Mouse (Mus musculus) embryonic facial prominence, embryonic 10.5 days (tissue): ENCODE results near the gene Mtx1. TPM values are rescaled to one million over a fixed set of nuclear protein-coding genes. Genes with fewer than 3 reads are reported as not detected.
A peak's percentile ranks its signal among the peaks of the same experiment; 100 is the strongest.

Experiments used
- DNase-seq: peaks from one replicate; pipeline ENCODE4 v3.0.0-alpha.2; 2017; ENCODE audit warnings: low spot score
- H3K27ac ChIP-seq: fragments of 300-500 bp; sonication (generic); replicated peaks from 2 replicates; pipeline ENCODE4 v1.5.1; 2016; ENCODE audit warnings: mild to moderate bottlenecking
- H3K27me3 ChIP-seq: fragments of 300-500 bp; sonication (generic); replicated peaks from 2 replicates; pipeline ENCODE4 v1.6.1; 2016; ENCODE audit warnings: low read depth, mild to moderate bottlenecking; ENCODE audit not compliant: poor library complexity, severe bottlenecking
- H3K36me3 ChIP-seq: fragments of 300-500 bp; sonication (generic); replicated peaks from 2 replicates; pipeline ENCODE4 v1.6.1; 2016; ENCODE audit warnings: mild to moderate bottlenecking, moderate library complexity
- H3K4me1 ChIP-seq: fragments of 300-500 bp; sonication (generic); 2 replicates; pipeline ENCODE4 v1.6.1; 2016
- H3K4me3 ChIP-seq: fragments of 300-500 bp; sonication (generic); 2 replicates; pipeline ENCODE4 v1.5.1; 2016; ENCODE audit warnings: mild to moderate bottlenecking, moderate library complexity
- H3K9me3 ChIP-seq: fragments of 300-500 bp; sonication (generic); 2 replicates; pipeline ENCODE4 v1.6.1; 2016; ENCODE audit warnings: mild to moderate bottlenecking
- WGBS: fragments of 180-500 bp; shearing (Covaris S2); methylation state at CpG from one replicate; pipeline ENCODE4 v1.1.7; 2016; 5-methylcytosine and 5-hydroxymethylcytosine counted together
- polyA plus RNA-seq: library from polyadenylated mRNA; unstranded; fragments of >200 nt; fragmentation: Nextera tagmentation; extraction: Ambion mirVana; gene quantifications from 2 replicates; pipeline ENCODE4 v1.2.1, GENCODE M21; 2016

The Mtx1 gene
- polyA plus RNA-seq, 1 experiment from 2014 or later = 248 TPM

- H3K36me3 ChIP-seq = peaks cover 25% of the 10 kb centered on the region
- peak overlapping the region; percentile 41 for H3K4me3 ChIP-seq
- peak overlapping the region; percentile 73; the same call in 1 of the 2 replicates for H3K27ac ChIP-seq
- WGBS = 2% methylated on average over 17 of the region's 17 CpGs
- no peaks in the 10 kb centered on the region for H3K9me3 ChIP-seq
- H3K4me1 ChIP-seq = peaks cover 43% of the 10 kb centered on the region
- H3K27me3 ChIP-seq = peaks cover 14% of the 10 kb centered on the region; the same call in 1 of the 2 replicates
- DNase-seq = peak; percentile 66
These were observed 24.5 kb upstream of the Mtx1 start for GRCm38 (mm10) chr3:89251365-89251895.

GRCm38 (mm10) chr3:89250435-89251040, 23.6 kb upstream of the Mtx1 start:
- Histone ChIP-seq H3K27ac (no peak overlapping the region; the same call in 1 of the 2 replicates), H3K9me3 (no peaks in the 10 kb centered on the region), H3K27me3 (peaks cover 19% of the 10 kb centered on the region), H3K4me3 (no peak overlapping the region), H3K4me1 (peaks cover 49% of the 10 kb centered on the region), H3K36me3 (peaks cover 25% of the 10 kb centered on the region)
- WGBS = 18% methylated on average over 7 of the region's 7 CpGs
- peak; percentile 64 for DNase-seq

- H3K27me3 ChIP-seq = peaks cover 36% of the 10 kb centered on the region
- peak overlapping the region; percentile 68 for H3K4me3 ChIP-seq
- DNase-seq = no peak
- H3K9me3 ChIP-seq = no peaks in the 10 kb centered on the region
- WGBS = 92% methylated on average over 4 of the region's 4 CpGs
- no peak overlapping the region for H3K27ac ChIP-seq
- H3K4me1 ChIP-seq = peaks cover 75% of the 10 kb centered on the region
- peaks cover 25% of the 10 kb centered on the region for H3K36me3 ChIP-seq
These were observed 20.6 kb upstream of the Mtx1 start for GRCm38 (mm10) chr3:89247466-89247865.

GRCm38 (mm10) chr3:89246261-89247100, 19.6 kb upstream of the Mtx1 start, which contains the start of gene Trim46:
Trim46 (minus strand) TSS chr3:89246309.
- peak; percentile 91 for DNase-seq
- under 1% methylated on average over 42 of the region's 42 CpGs for WGBS
- Histone ChIP-seq H3K4me1 (peaks cover 65% of the 10 kb centered on the region), H3K4me3 (peak within 1 kb of the TSS; percentile 68), H3K27me3 (peaks cover 30% of the 10 kb centered on the region), H3K36me3 (peaks cover 29% of the 10 kb centered on the region), H3K27ac (peak within 1 kb of the TSS; percentile 88), H3K9me3 (no peaks in the 10 kb centered on the region)

GRCm38 (mm10) chr3:89245688-89246171, 18.8 kb upstream of the Mtx1 start, which contains the start of gene Krtcap2:
Krtcap2 (plus strand) TSS chr3:89245966.
- H3K4me1 ChIP-seq = peaks cover 57% of the 10 kb centered on the region

GRCm38 (mm10) chr3:89244982-89245687, 18.2 kb upstream of the Mtx1 start:
- peak overlapping the region; percentile 68 for H3K4me3 ChIP-seq
- peaks cover 51% of the 10 kb centered on the region for H3K4me1 ChIP-seq
- no peaks in the 10 kb centered on the region for H3K9me3 ChIP-seq
- H3K27me3 ChIP-seq = peaks cover 30% of the 10 kb centered on the region
- peak overlapping the region; percentile 88 for H3K27ac ChIP-seq
- H3K36me3 ChIP-seq = peaks cover 29% of the 10 kb centered on the region
- peak; percentile 68 for DNase-seq
- 2% methylated on average over 25 of the region's 26 CpGs for WGBS

More at GRCm38 (mm10) chr3:89245688-89246171, 18.8 kb upstream of the Mtx1 start, which contains the start of gene Krtcap2:
- Histone ChIP-seq H3K27me3 (peaks cover 30% of the 10 kb centered on the region), H3K9me3 (no peaks in the 10 kb centered on the region), H3K36me3 (peaks cover 29% of the 10 kb centered on the region), H3K27ac (peak within 1 kb of the TSS; percentile 88), H3K4me3 (peak within 1 kb of the TSS; percentile 68)
- 3% methylated on average over 20 of the region's 20 CpGs for WGBS
- DNase-seq = peak; percentile 56

- WGBS = 12% methylated on average over 25 of the region's 25 CpGs
- Histone ChIP-seq H3K9me3 (no peaks in the 10 kb centered on the region), H3K27ac (peak overlapping the region; percentile 88), H3K4me1 (peaks cover 44% of the 10 kb centered on the region), H3K27me3 (peaks cover 30% of the 10 kb centered on the region), H3K36me3 (peaks cover 25% of the 10 kb centered on the region), H3K4me3 (peak overlapping the region; percentile 68)
- DNase-seq = peak; percentile 49
These were observed 17.5 kb upstream of the Mtx1 start for GRCm38 (mm10) chr3:89244158-89244981.

- peak overlapping the region; percentile 68 for H3K4me3 ChIP-seq
- peaks cover 25% of the 10 kb centered on the region for H3K36me3 ChIP-seq
- peak overlapping the region; percentile 48; the same call in 1 of the 2 replicates for H3K27ac ChIP-seq
- H3K4me1 ChIP-seq = peaks cover 45% of the 10 kb centered on the region
- 7% methylated on average over 14 of the region's 14 CpGs for WGBS
- DNase-seq = peak; percentile 76
- peaks cover 30% of the 10 kb centered on the region for H3K27me3 ChIP-seq
- H3K9me3 ChIP-seq = no peaks in the 10 kb centered on the region
These were observed 16.7 kb upstream of the Mtx1 start for GRCm38 (mm10) chr3:89243609-89244008.

GRCm38 (mm10) chr3:89242331-89242895, 15.5 kb upstream of the Mtx1 start:
- Histone ChIP-seq H3K4me3 (no peak overlapping the region), H3K4me1 (peaks cover 44% of the 10 kb centered on the region), H3K27ac (no peak overlapping the region), H3K9me3 (no peaks in the 10 kb centered on the region), H3K27me3 (peaks cover 30% of the 10 kb centered on the region), H3K36me3 (peaks cover 25% of the 10 kb centered on the region)
- 76% methylated on average over 9 of the region's 9 CpGs for WGBS
- DNase-seq = peak; percentile 51

- peaks cover 45% of the 10 kb centered on the region for H3K36me3 ChIP-seq
- 0 out of 2 replicates have a peak overlapping the region, but pooled peaks have one; percentile 10 for H3K27ac ChIP-seq
These were observed 11.6 kb upstream of the Mtx1 start for GRCm38 (mm10) chr3:89238494-89238893.

GRCm38 (mm10) chr3:89237682-89238081, 10.8 kb upstream of the Mtx1 start:
- no peak overlapping the region for H3K4me3 ChIP-seq
- WGBS = 91% methylated on average over 21 of the region's 21 CpGs
- peaks cover 45% of the 10 kb centered on the region for H3K36me3 ChIP-seq
- no peak for DNase-seq
- no peak overlapping the region for H3K27ac ChIP-seq
- no peaks in the 10 kb centered on the region for H3K9me3 ChIP-seq
- H3K27me3 ChIP-seq = peaks cover 20% of the 10 kb centered on the region
- peaks cover 11% of the 10 kb centered on the region for H3K4me1 ChIP-seq

More at GRCm38 (mm10) chr3:89238494-89238893, 11.6 kb upstream of the Mtx1 start:
- H3K4me3 ChIP-seq = no peak overlapping the region
- H3K9me3 ChIP-seq = no peaks in the 10 kb centered on the region
- peaks cover 20% of the 10 kb centered on the region for H3K27me3 ChIP-seq
- no peak for DNase-seq
- 80% methylated on average over 12 of the region's 12 CpGs for WGBS
- H3K4me1 ChIP-seq = peaks cover 10% of the 10 kb centered on the region
